Mouse (Mus musculus): ENCODE results near the gene C130026I21Rik.
"Not testable (repeated sequence)": the region's sequence is repeated elsewhere in the genome, so short reads cannot be mapped to it uniquely, and the experiment has no call there.

The C130026I21Rik gene

GRCm38 (mm10) chr1:85121841-85122240, 148.5 kb downstream of the C130026I21Rik start:
- DNase-seq (ENCODE audit: low spot score in 2 of 2), result not testable (repeated sequence)

- not testable (repeated sequence) for DNase-seq (ENCODE audit: low spot score in 2 of 2)
Measured at GRCm38 (mm10) chr1:85118341-85118740, 152.0 kb downstream of the C130026I21Rik start.

- DNase-seq (ENCODE audit: low spot score in 2 of 2), result not testable (repeated sequence)
Measured at GRCm38 (mm10) chr1:85117537-85117936, 152.8 kb downstream of the C130026I21Rik start.

GRCm38 (mm10) chr1:85114666-85115402, 155.5 kb downstream of the C130026I21Rik start:
- DNase-seq (ENCODE audit: low spot score in 2 of 2), result not testable (repeated sequence)

GRCm38 (mm10) chr1:85114078-85114477, 156.3 kb downstream of the C130026I21Rik start:
- DNase-seq (ENCODE audit: low spot score in 2 of 2), result not testable (repeated sequence)

GRCm38 (mm10) chr1:85112889-85113288, 157.5 kb downstream of the C130026I21Rik start:
- DNase-seq (ENCODE audit: low spot score in 2 of 2), result not testable (repeated sequence)

- DNase-seq (ENCODE audit: low spot score in 2 of 2), result not testable (repeated sequence)
Measured at GRCm38 (mm10) chr1:85112266-85112665, 158.1 kb downstream of the C130026I21Rik start.

GRCm38 (mm10) chr1:85111572-85111971, 158.8 kb downstream of the C130026I21Rik start:
- not testable (repeated sequence) for DNase-seq (ENCODE audit: low spot score in 2 of 2)

- not testable (repeated sequence) for DNase-seq (ENCODE audit: low spot score in 2 of 2)
Measured at GRCm38 (mm10) chr1:85110876-85111275, 159.5 kb downstream of the C130026I21Rik start.

GRCm38 (mm10) chr1:85109753-85110152, 160.6 kb downstream of the C130026I21Rik start, which contains the start of gene A530032D15Rik:
Gene A530032D15Rik, minus strand, starts transcription at chr1:85109853.
- DNase-seq (ENCODE audit: low spot score in 2 of 2), result not testable (repeated sequence)

- not testable (repeated sequence) for DNase-seq (ENCODE audit: low spot score in 2 of 2)
Measured at GRCm38 (mm10) chr1:85106013-85106412, 164.4 kb downstream of the C130026I21Rik start.

GRCm38 (mm10) chr1:85105336-85105735, 165.0 kb downstream of the C130026I21Rik start:
- DNase-seq (ENCODE audit: low spot score in 2 of 2), result not testable (repeated sequence)

- not testable (repeated sequence) for DNase-seq (ENCODE audit: low spot score in 2 of 2)
Measured at GRCm38 (mm10) chr1:85101754-85102153, 168.6 kb downstream of the C130026I21Rik start.

- not testable (repeated sequence) for DNase-seq (ENCODE audit: low spot score in 2 of 2)
Measured at GRCm38 (mm10) chr1:85099864-85100263, 170.5 kb downstream of the C130026I21Rik start, which contains the start of gene Gm10553. Gene Gm10553, plus strand, starts transcription at chr1:85100164.

- DNase-seq (ENCODE audit: low spot score in 2 of 2), result not testable (repeated sequence)
Measured at GRCm38 (mm10) chr1:85099081-85099480, 171.3 kb downstream of the C130026I21Rik start.

- DNase-seq (ENCODE audit: low spot score in 2 of 2), result not testable (repeated sequence)
Measured at GRCm38 (mm10) chr1:85093011-85093572, 177.3 kb downstream of the C130026I21Rik start.

GRCm38 (mm10) chr1:85092169-85092568, 178.2 kb downstream of the C130026I21Rik start:
- DNase-seq (ENCODE audit: low spot score in 2 of 2), result not testable (repeated sequence)

GRCm38 (mm10) chr1:85086211-85086610, 184.2 kb downstream of the C130026I21Rik start:
- DNase-seq (ENCODE audit: low spot score in 2 of 2), result not testable (repeated sequence)

- not testable (repeated sequence) for DNase-seq (ENCODE audit: low spot score in 2 of 2)
Measured at GRCm38 (mm10) chr1:85084803-85085202, 185.6 kb downstream of the C130026I21Rik start.

GRCm38 (mm10) chr1:85073099-85073498, 197.3 kb downstream of the C130026I21Rik start:
- not testable (repeated sequence) for DNase-seq (ENCODE audit: low spot score in 2 of 2)

GRCm38 (mm10) chr1:85071690-85072089, 198.7 kb downstream of the C130026I21Rik start:
- DNase-seq (ENCODE audit: low spot score in 2 of 2), result not testable (repeated sequence)

- not testable (repeated sequence) for DNase-seq (ENCODE audit: low spot score in 2 of 2)
Measured at GRCm38 (mm10) chr1:85035801-85036200, 234.6 kb downstream of the C130026I21Rik start.

- DNase-seq (ENCODE audit: low spot score in 2 of 2), result not testable (repeated sequence)
Measured at GRCm38 (mm10) chr1:85034394-85034793, 236.0 kb downstream of the C130026I21Rik start.
